Mouse (Mus musculus) cerebellum, adult 11 months (tissue): ENCODE data around the gene Cwc25.

Experiments used
- DNase-seq: peaks from one replicate; pipeline ENCODE4 v3.0.0; 2022

Cwc25 gene

DNA sequence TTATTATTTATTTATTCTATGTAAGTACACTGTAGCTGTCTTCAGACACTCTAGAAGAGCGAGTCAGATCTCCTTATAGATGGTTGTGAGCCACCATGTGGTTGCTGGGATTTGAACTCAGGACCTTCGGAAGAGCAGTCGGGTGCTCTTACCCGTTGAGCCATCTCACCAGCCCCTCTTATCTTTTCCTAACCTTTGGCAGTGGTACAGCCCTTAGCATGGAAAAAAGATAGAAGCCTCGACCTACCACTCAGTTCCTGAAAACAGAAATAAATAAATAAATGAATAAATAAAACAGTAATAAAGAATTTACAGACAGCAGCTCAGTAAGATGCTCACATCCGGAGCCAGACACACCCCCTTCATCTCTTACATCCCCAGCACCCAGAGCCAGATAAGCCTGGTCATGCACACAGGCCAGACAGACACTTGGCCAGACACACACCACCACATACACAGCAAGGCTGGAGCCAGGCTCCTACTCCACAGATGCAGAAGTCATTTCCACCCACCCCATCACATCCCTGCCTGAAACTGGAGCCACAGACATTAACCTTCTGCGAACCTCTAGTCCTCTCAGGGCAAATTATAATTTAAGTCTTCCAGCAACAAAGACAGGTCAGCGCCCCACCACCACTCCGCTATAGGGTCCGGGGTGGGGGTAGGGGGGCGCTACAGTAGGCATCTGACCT lies 69.0 kb downstream of the Cwc25 start:
- DNase-seq, result no peak

DNA sequence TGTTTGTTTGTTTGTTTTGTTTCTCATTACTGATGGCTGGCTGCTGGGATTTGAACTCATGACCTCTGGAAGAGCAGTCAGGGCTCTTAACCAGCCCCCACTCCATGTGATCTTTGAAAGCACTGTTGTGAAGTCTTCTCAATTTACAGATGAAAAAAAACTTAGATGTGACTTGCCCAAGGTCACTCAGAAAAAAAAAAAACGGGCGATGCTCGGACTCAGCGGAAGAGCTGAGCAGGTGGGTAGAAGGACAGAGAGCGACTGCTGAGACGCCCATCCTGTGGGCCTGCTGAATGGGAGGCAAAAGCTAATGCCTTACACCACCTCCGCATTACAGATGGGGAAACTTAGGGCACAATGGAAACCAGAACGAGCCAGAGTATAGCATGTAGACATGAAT lies 69.7 kb downstream of the Cwc25 start:
- DNase-seq, result no peak

DNA sequence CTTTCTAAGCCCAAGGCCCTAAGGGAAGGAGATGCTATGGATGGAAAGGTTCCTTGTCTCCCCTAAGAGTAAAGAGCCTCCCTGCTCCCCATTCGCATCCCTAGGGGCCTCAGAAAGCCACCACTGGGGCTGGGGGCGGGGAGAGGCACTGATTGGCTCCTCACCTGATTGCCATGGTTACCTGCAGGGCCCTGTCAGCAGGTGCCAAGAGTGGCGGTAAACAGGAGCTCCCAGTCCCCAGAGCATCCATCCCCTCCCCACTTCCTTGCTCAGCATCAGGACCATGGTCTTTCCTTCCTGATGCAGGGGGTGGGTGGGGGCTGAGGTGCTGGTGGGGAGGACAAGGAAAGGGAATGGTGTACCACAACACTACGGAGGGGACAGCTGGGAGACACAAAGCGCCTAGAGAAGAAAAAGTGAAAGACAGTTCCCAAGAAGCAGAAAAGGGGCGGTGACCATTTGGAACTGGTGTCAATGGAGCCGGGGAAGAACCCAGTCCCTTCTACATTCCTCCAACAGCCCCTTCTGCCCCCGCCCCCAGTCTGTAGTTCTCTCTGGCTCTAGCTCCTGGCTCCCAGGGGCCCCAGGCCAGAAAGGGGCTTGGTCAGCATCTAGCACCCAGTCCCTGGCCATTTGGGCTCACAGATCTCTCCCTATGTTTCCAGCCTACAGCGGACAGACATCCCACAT lies 70.5 kb downstream of the Cwc25 start:
- no peak for DNase-seq
